Mouse (Mus musculus): ENCODE data around the gene Gm525. TPM values are rescaled to one million over a fixed set of nuclear protein-coding genes. Genes with fewer than 3 reads are reported as not detected.
A peak's percentile ranks its signal among the peaks of the same experiment; 100 is the strongest.
"Not testable (repeated sequence)": the region's sequence is repeated elsewhere in the genome, so short reads cannot be mapped to it uniquely, and the experiment has no call there.

Gm525 gene
- total and polyA plus RNA-seq, 3 experiments, result 0.34 TPM; not detected in 2

GRCm38 (mm10) chr11:89097292-89097691 is 23.7 kb downstream of the Gm525 start:
- in situ Hi-C loops (cut with MboI; ENCODE audit: low pct_ligation_motif_present, low pct_unique_long_range_greater_than_20kb, low sequenced_read_pairs), result loop anchor here (5.0 kb wide), 1 partner anchor 205 kb away; the partner anchor contains the start of gene Nog
- Histone ChIP-seq H3K4me1 (ENCODE audit: control insufficient read depth in 1 of 2, insufficient read depth in 2 of 2) (peaks cover 15 to 71% of the 10 kb centered on the region in 2 experiments), H3K9me3 (replicated peaks; ENCODE audit: low read length) (peaks cover 25% of the 10 kb centered on the region)
- H3K4me2 ChIP-seq (ENCODE audit: insufficient read depth, low read depth, poor library complexity, severe bottlenecking); H3K4me3 ChIP-seq (replicated peaks in 1 of 3; ENCODE audit: low read depth in 2 of 3, low read length in 2 of 3, poor library complexity in 1 of 3); H3K9ac ChIP-seq (ENCODE audit: insufficient read depth, low read depth); dilution Hi-C loops (cut with MboI; ENCODE audit: extremely low pct_ligation_motif_present, extremely low pct_unique_long_range_greater_than_20kb, low sequenced_read_pairs); H3K36me3 ChIP-seq (replicated peaks in 1 of 2; ENCODE audit: control insufficient read depth in 1 of 2, insufficient read depth in 1 of 2, low read length in 1 of 2); H3K27ac ChIP-seq (ENCODE audit: insufficient read depth, low read depth); H3K27me3 ChIP-seq (replicated peaks); H3K79me2 ChIP-seq (replicated peaks; ENCODE audit: control insufficient read depth, extremely low read depth, insufficient read depth, poor library complexity, severe bottlenecking): not testable (repeated sequence)
- TF ChIP-seq IRF4 (IDR thresholded peaks at IDR 0.05; ENCODE audit: low read depth, low read length) (peak; percentile 28; the same call in 1 of the 2 replicates), EP300 (IDR thresholded peaks at IDR 0.05; ENCODE audit: low read length) (0 out of 2 replicates have a peak, but pooled peaks have one; percentile 45), ZNF384 (IDR thresholded peaks at IDR 0.05; ENCODE audit: low read depth, low read length) (peak; percentile 74)
- DNase-seq (ENCODE audit: extremely low read depth), result peak; percentile 66

- H3K27me3 ChIP-seq (replicated peaks), result no peaks in the 10 kb centered on the region
- H3K36me3 ChIP-seq (replicated peaks in 1 of 2; ENCODE audit: control insufficient read depth in 1 of 2, insufficient read depth in 1 of 2, low read length in 1 of 2), result no peaks in the 10 kb centered on the region
- peaks cover 10 to 62% of the 10 kb centered on the region in 2 experiments; a peak in 3 of 4 replicates for H3K4me1 ChIP-seq (ENCODE audit: control insufficient read depth in 1 of 2, insufficient read depth in 2 of 2)
- H3K79me2 ChIP-seq (replicated peaks; ENCODE audit: control insufficient read depth, extremely low read depth, insufficient read depth, poor library complexity, severe bottlenecking), result no peaks in the 10 kb centered on the region
- dilution Hi-C loops (cut with MboI; ENCODE audit: extremely low pct_ligation_motif_present, extremely low pct_unique_long_range_greater_than_20kb, low sequenced_read_pairs), result no loop called here
- H3K4me2 ChIP-seq (ENCODE audit: insufficient read depth, low read depth, poor library complexity, severe bottlenecking), result no peak overlapping the region
- peaks cover 25% of the 10 kb centered on the region for H3K9me3 ChIP-seq (replicated peaks; ENCODE audit: low read length)
- H3K9ac ChIP-seq (ENCODE audit: insufficient read depth, low read depth), result no peak overlapping the region
- no peak overlapping the region for H3K4me3 ChIP-seq (replicated peaks in 1 of 3; ENCODE audit: low read depth in 2 of 3, low read length in 2 of 3, poor library complexity in 1 of 3)
- DNase-seq (ENCODE audit: extremely low read depth), result no peak
- no peak overlapping the region for H3K27ac ChIP-seq (ENCODE audit: insufficient read depth, low read depth)
- no peak for TF ChIP-seq CHD1 (IDR thresholded peaks at IDR 0.05; ENCODE audit: low read depth, low read length)
- TF ChIP-seq MAFK (IDR thresholded peaks at IDR 0.05; ENCODE audit: insufficient replicate concordance, low read length), result no peak
- no peak for TF ChIP-seq POLR2AphosphoS2 (IDR thresholded peaks at IDR 0.05; ENCODE audit: low read depth, low read length)
- no peak for TF ChIP-seq HCFC1 (IDR thresholded peaks at IDR 0.05; ENCODE audit: low read depth, low read length)
- TF ChIP-seq MAX (IDR thresholded peaks at IDR 0.05; ENCODE audit: low read length), result no peak
- TF ChIP-seq USF2 (conservative IDR thresholded peaks at IDR 0.05; ENCODE audit: low read depth, low read length), result no peak
- TF ChIP-seq BHLHE40 (IDR thresholded peaks at IDR 0.05; ENCODE audit: low read depth, low read length), result no peak
- TF ChIP-seq SIN3A (IDR thresholded peaks at IDR 0.05; ENCODE audit: low read length), result no peak
- no peak for TF ChIP-seq USF1 (IDR thresholded peaks at IDR 0.05; ENCODE audit: low read depth, low read length)
- no peak for TF ChIP-seq KAT2A (IDR thresholded peaks at IDR 0.05; ENCODE audit: insufficient replicate concordance, low read length)
- no peak for TF ChIP-seq ZC3H11A (IDR thresholded peaks at IDR 0.05; ENCODE audit: low read depth, low read length)
- in situ Hi-C loops (cut with MboI; ENCODE audit: low pct_ligation_motif_present, low pct_unique_long_range_greater_than_20kb, low sequenced_read_pairs), result loop anchor here (5.0 kb wide), 1 partner anchor 204 kb away; the partner anchor contains the start of gene Nog
These were observed 24.6 kb downstream of the Gm525 start for GRCm38 (mm10) chr11:89098083-89098835.

Data from CH12.LX (cell line).